Mouse (Mus musculus): ENCODE measurements around the gene Tkt.

- TF ChIP-seq CTCF (IDR thresholded peaks at IDR 0.05; ENCODE audit: low read depth, low read length) (no peak), POLR2A (IDR thresholded peaks at IDR 0.05; ENCODE audit: borderline replicate concordance, low read depth, low read length) (no peak)
Measured at GRCm38 (mm10) chr14:30579882-30580281, 31.7 kb downstream of the Tkt start.
